Mouse (Mus musculus) lung, embryonic 14.5 days (tissue): ENCODE results near the gene Sh3rf3. TPM values are rescaled to one million over a fixed set of nuclear protein-coding genes. Genes with fewer than 3 reads are reported as not detected.

Experiments
- ATAC-seq: fragments of 200-750 bp; cut with Nextera tagmentation; 2 replicates; pipeline ENCODE4 v1.8.0; 2017; ENCODE audit warnings: mild to moderate bottlenecking, moderate TSS enrichment, moderate library complexity; ENCODE audit not compliant: insufficient read depth
- DNase-seq: peaks from one replicate; pipeline ENCODE4 v3.0.0-alpha.2; 2015
- H3K27ac ChIP-seq: fragments of 300-500 bp; sonication (generic); 2 replicates; pipeline ENCODE4 v1.5.1; 2014; ENCODE audit warnings: low read depth, mild to moderate bottlenecking, moderate library complexity
- H3K27me3 ChIP-seq: fragments of 300-500 bp; sonication (generic); 2 replicates; pipeline ENCODE4 v1.6.1; 2014; ENCODE audit warnings: low read length, control low read depth; ENCODE audit not compliant: insufficient read depth
- H3K36me3 ChIP-seq: fragments of 300-500 bp; sonication (generic); 2 replicates; pipeline ENCODE4 v1.6.1; 2014; ENCODE audit warnings: control low read depth; ENCODE audit not compliant: insufficient read depth
- H3K4me1 ChIP-seq: fragments of 300-500 bp; sonication (generic); 2 replicates; pipeline ENCODE4 v1.6.1; 2014; ENCODE audit warnings: antibody characterized with exemption, control low read depth; ENCODE audit not compliant: insufficient read depth
- H3K4me2 ChIP-seq: fragments of 300-500 bp; sonication (generic); 2 replicates; pipeline ENCODE4 v1.6.1; 2014; ENCODE audit warnings: mild to moderate bottlenecking
- H3K4me3 ChIP-seq: fragments of 300-500 bp; sonication (generic); 2 replicates; pipeline ENCODE4 v1.5.1; 2014; ENCODE audit warnings: low read depth, low read length
- H3K9ac ChIP-seq: fragments of 300-500 bp; sonication (generic); 2 replicates; pipeline ENCODE4 v1.6.1; 2014
- H3K9me3 ChIP-seq: fragments of 300-500 bp; sonication (generic); 2 replicates; pipeline ENCODE4 v1.6.1; 2016; ENCODE audit warnings: low read depth, low read length, control low read depth
- CTCF ChIP-seq: IDR thresholded peaks from 2 replicates; pipeline ENCODE4 v1.5.1; 2016; ENCODE audit warnings: antibody characterized with exemption, low read depth
- WGBS: fragments of 180-500 bp; shearing (Covaris S2); extraction: QIAGEN DNeasy Blood & Tissue Kit; methylation state at CpG from one replicate; pipeline ENCODE4 v1.1.7; 2014; 5-methylcytosine and 5-hydroxymethylcytosine counted together
- polyA plus RNA-seq: library from polyadenylated mRNA; unstranded; fragments of >200 nt; fragmentation: Nextera tagmentation; extraction: Ambion mirVana; gene quantifications from 2 replicates; pipeline ENCODE4 v1.2.1, GENCODE M21; 2014

Gene Sh3rf3
- polyA plus RNA-seq, 1 experiment from 2014 or later = 3.3 TPM

- 51% methylated on average over 3 of the region's 3 CpGs for WGBS
- peak; percentile 42 for DNase-seq
- H3K9ac ChIP-seq = no peak overlapping the region
- no peak overlapping the region for H3K27ac ChIP-seq
- H3K27me3 ChIP-seq = no peaks in the 10 kb centered on the region
- no peak overlapping the region for H3K4me3 ChIP-seq
- H3K9me3 ChIP-seq = no peaks in the 10 kb centered on the region
- no peaks in the 10 kb centered on the region for H3K36me3 ChIP-seq
- no peak for TF ChIP-seq CTCF
- H3K4me2 ChIP-seq = no peak overlapping the region
- ATAC-seq = no peak
- peaks cover 3% of the 10 kb centered on the region; the same call in 1 of the 2 replicates for H3K4me1 ChIP-seq
Observed at GRCm38 (mm10) chr10:58937521-58937920, 124.4 kb downstream of the Sh3rf3 start.

- H3K9me3 ChIP-seq = no peaks in the 10 kb centered on the region
- H3K9ac ChIP-seq = no peak overlapping the region
- 79% methylated on average over 3 of the region's 3 CpGs for WGBS
- no peaks in the 10 kb centered on the region for H3K4me1 ChIP-seq
- no peak overlapping the region for H3K4me3 ChIP-seq
- ATAC-seq (no peak), DNase-seq (no peak)
- no peak overlapping the region for H3K27ac ChIP-seq
- TF ChIP-seq CTCF = no peak
- no peaks in the 10 kb centered on the region for H3K36me3 ChIP-seq
- H3K4me2 ChIP-seq = no peak overlapping the region
- no peaks in the 10 kb centered on the region for H3K27me3 ChIP-seq
Observed at GRCm38 (mm10) chr10:58942819-58943218, 129.7 kb downstream of the Sh3rf3 start.

- no peak for ATAC-seq
- H3K9me3 ChIP-seq = no peaks in the 10 kb centered on the region
- no peak for TF ChIP-seq CTCF
- no peaks in the 10 kb centered on the region for H3K27me3 ChIP-seq
- H3K9ac ChIP-seq = no peak overlapping the region
- WGBS = 53% methylated on average over 9 of the region's 9 CpGs
- H3K27ac ChIP-seq = no peak overlapping the region
- no peak overlapping the region for H3K4me2 ChIP-seq
- DNase-seq = peak; percentile 7
- H3K4me3 ChIP-seq = no peak overlapping the region
- no peaks in the 10 kb centered on the region for H3K4me1 ChIP-seq
- no peaks in the 10 kb centered on the region for H3K36me3 ChIP-seq
Observed at GRCm38 (mm10) chr10:58943661-58944400, 130.7 kb downstream of the Sh3rf3 start.

- Histone ChIP-seq H3K9me3 (no peaks in the 10 kb centered on the region), H3K27me3 (no peaks in the 10 kb centered on the region), H3K27ac (no peak overlapping the region), H3K36me3 (no peaks in the 10 kb centered on the region), H3K9ac (no peak overlapping the region), H3K4me3 (no peak overlapping the region), H3K4me2 (no peak overlapping the region), H3K4me1 (no peaks in the 10 kb centered on the region)
- TF ChIP-seq CTCF = no peak
- WGBS = 50% methylated on average over 6 of the region's 6 CpGs
- ATAC-seq = peak; percentile 77
- DNase-seq = peak; percentile 73
Observed at GRCm38 (mm10) chr10:58944930-58945329, 131.8 kb downstream of the Sh3rf3 start.

GRCm38 (mm10) chr10:58949770-58950638 lies 136.8 kb downstream of the Sh3rf3 start:
- ATAC-seq (no peak), DNase-seq (no peak)
- H3K27ac ChIP-seq = no peak overlapping the region

GRCm38 (mm10) chr10:58960193-58960592 lies 147.0 kb downstream of the Sh3rf3 start:
- no peaks in the 10 kb centered on the region for H3K9me3 ChIP-seq
- TF ChIP-seq CTCF = no peak

More at GRCm38 (mm10) chr10:58949770-58950638, 136.8 kb downstream of the Sh3rf3 start:
- Histone ChIP-seq H3K36me3 (no peaks in the 10 kb centered on the region), H3K4me2 (no peak overlapping the region), H3K27me3 (no peaks in the 10 kb centered on the region), H3K4me1 (no peaks in the 10 kb centered on the region), H3K4me3 (no peak overlapping the region), H3K9me3 (no peaks in the 10 kb centered on the region), H3K9ac (no peak overlapping the region)
- WGBS = 56% methylated on average over 11 of the region's 11 CpGs
- no peak for TF ChIP-seq CTCF

GRCm38 (mm10) chr10:58968236-58968635 lies 155.1 kb downstream of the Sh3rf3 start:
- 49% methylated on average over 4 of the region's 4 CpGs for WGBS
- DNase-seq = peak; percentile 66

More at GRCm38 (mm10) chr10:58960193-58960592, 147.0 kb downstream of the Sh3rf3 start:
- Histone ChIP-seq H3K9ac (no peak overlapping the region), H3K27ac (no peak overlapping the region), H3K4me1 (no peaks in the 10 kb centered on the region), H3K4me2 (no peak overlapping the region), H3K27me3 (no peaks in the 10 kb centered on the region), H3K4me3 (no peak overlapping the region), H3K36me3 (no peaks in the 10 kb centered on the region)
- ATAC-seq = no peak
- WGBS = 69% methylated on average over 4 of the region's 4 CpGs
- no peak for DNase-seq

More at GRCm38 (mm10) chr10:58968236-58968635, 155.1 kb downstream of the Sh3rf3 start:
- H3K27me3 ChIP-seq = no peaks in the 10 kb centered on the region
- peak; percentile 60; the same call in 1 of the 2 replicates for ATAC-seq
- no peak overlapping the region for H3K27ac ChIP-seq
- H3K9ac ChIP-seq = no peak overlapping the region
- no peaks in the 10 kb centered on the region for H3K36me3 ChIP-seq
- no peak for TF ChIP-seq CTCF
- H3K4me1 ChIP-seq = no peaks in the 10 kb centered on the region
- no peak overlapping the region for H3K4me3 ChIP-seq
- H3K9me3 ChIP-seq = no peaks in the 10 kb centered on the region
- H3K4me2 ChIP-seq = no peak overlapping the region
